Mouse (Mus musculus) heart, adult 18-20 months (tissue): ENCODE data around the gene Tubgcp5. TPM values are rescaled to one million over a fixed set of nuclear protein-coding genes. Genes with fewer than 3 reads are reported as not detected.

Source experiments
- DNase-seq, 2 experiments: peaks; one replicate each; pipeline ENCODE4 v3.0.0; 2021 to 2022; ENCODE audit warnings: mixed read lengths in 1 of 2
- total RNA-seq, 2 experiments: library from RNA; stranded (reverse); gene quantifications; 2 replicates each; pipeline ENCODE4 v1.2.3; 2021

Tubgcp5 gene
- total RNA-seq, 2 experiments from 2014 or later: 8.0 to 9.3 TPM

- no peak for DNase-seq
Measured at GRCm38 (mm10) chr7:55849948-55850571, 56.1 kb downstream of the Tubgcp5 start.

GRCm38 (mm10) chr7:55852787-55853186 is 58.8 kb downstream of the Tubgcp5 start:
- peak in 1 of 2 experiments; percentile 55 for DNase-seq

GRCm38 (mm10) chr7:55855597-55855996 is 61.6 kb downstream of the Tubgcp5 start:
- DNase-seq: no peak

GRCm38 (mm10) chr7:55856741-55857140 is 62.8 kb downstream of the Tubgcp5 start:
- no peak for DNase-seq

- no peak for DNase-seq
Measured at GRCm38 (mm10) chr7:55857729-55858128, 63.8 kb downstream of the Tubgcp5 start.

- no peak for DNase-seq
Measured at GRCm38 (mm10) chr7:55858836-55859517, 65.0 kb downstream of the Tubgcp5 start.

GRCm38 (mm10) chr7:55859518-55859872 is 65.5 kb downstream of the Tubgcp5 start:
- peak in 1 of 2 experiments; percentile 20 for DNase-seq

GRCm38 (mm10) chr7:55859956-55860355 is 66.0 kb downstream of the Tubgcp5 start:
- no peak for DNase-seq

- DNase-seq: no peak
Measured at GRCm38 (mm10) chr7:55861175-55861574, 67.2 kb downstream of the Tubgcp5 start.

GRCm38 (mm10) chr7:55865044-55865443 is 71.1 kb downstream of the Tubgcp5 start:
- DNase-seq: no peak

GRCm38 (mm10) chr7:55865750-55866416 is 71.9 kb downstream of the Tubgcp5 start:
- DNase-seq: no peak

- no peak for DNase-seq
Measured at GRCm38 (mm10) chr7:55868247-55868646, 74.3 kb downstream of the Tubgcp5 start.

- no peak for DNase-seq
Measured at GRCm38 (mm10) chr7:55869220-55869619, 75.3 kb downstream of the Tubgcp5 start.

GRCm38 (mm10) chr7:55870340-55871020 is 76.5 kb downstream of the Tubgcp5 start:
- DNase-seq: no peak

- no peak for DNase-seq
Measured at GRCm38 (mm10) chr7:55871476-55871875, 77.5 kb downstream of the Tubgcp5 start.

- no peak for DNase-seq
Measured at GRCm38 (mm10) chr7:55874703-55875102, 80.7 kb downstream of the Tubgcp5 start.

- peak; percentile 81 to 89 for DNase-seq
Measured at GRCm38 (mm10) chr7:55877721-55878120, 83.8 kb downstream of the Tubgcp5 start.

- no peak for DNase-seq
Measured at GRCm38 (mm10) chr7:55880882-55881281, 86.9 kb downstream of the Tubgcp5 start.
